Mouse (Mus musculus): ENCODE measurements around the gene Frs2.
A peak's percentile ranks its signal among the peaks of the same experiment; 100 is the strongest.
"Not testable (repeated sequence)": the region's sequence is repeated elsewhere in the genome, so short reads cannot be mapped to it uniquely, and the experiment has no call there.

Frs2 gene

GRCm38 (mm10) chr10:117146421-117146820, 1.9 kb downstream of the Frs2 start:
- DNase-seq (ENCODE audit: low read depth): no peak

DNA sequence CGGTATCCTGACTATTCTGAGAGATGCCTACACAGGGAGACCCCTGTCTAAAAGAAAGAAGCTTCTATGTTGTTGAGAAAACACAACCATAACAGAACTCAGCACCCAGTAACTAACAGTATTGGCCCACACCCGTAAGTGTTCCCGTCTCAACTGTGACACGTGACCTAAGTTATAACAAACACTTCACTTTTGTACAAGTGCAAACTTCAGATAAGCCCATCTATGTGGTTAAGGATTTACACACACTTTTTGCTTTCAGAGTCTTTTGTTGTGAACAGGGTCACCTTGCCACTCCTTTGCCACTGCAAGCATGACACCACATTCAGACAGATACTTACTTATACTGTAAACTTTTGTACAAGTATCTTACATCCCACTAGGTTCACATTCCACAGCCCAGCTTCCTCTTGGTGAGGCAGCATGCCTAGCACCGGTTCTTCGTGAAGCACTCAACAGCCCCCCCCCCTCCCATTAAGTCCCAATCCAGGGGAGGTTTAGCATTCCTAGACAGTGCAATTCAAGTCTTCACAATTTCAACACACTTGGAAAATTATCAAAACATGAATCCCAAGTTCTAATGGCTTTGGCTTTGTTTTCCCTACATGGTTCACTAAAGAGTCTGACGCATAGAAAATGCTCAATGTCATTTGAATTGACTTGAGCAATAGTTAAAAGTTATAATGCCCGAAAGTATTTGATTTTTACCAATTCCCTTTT, 2.6 kb downstream of the Frs2 start:
- DNase-seq (ENCODE audit: low read depth): peak; percentile 35

- DNase-seq (ENCODE audit: low read depth): no peak
Measured at GRCm38 (mm10) chr10:117144628-117145027, 3.7 kb downstream of the Frs2 start.

- no peak for DNase-seq (ENCODE audit: low read depth)
Measured at GRCm38 (mm10) chr10:117144071-117144470, 4.3 kb downstream of the Frs2 start.

- DNase-seq (ENCODE audit: low read depth): no peak
Measured at GRCm38 (mm10) chr10:117143311-117143710, 5.0 kb downstream of the Frs2 start.

DNA sequence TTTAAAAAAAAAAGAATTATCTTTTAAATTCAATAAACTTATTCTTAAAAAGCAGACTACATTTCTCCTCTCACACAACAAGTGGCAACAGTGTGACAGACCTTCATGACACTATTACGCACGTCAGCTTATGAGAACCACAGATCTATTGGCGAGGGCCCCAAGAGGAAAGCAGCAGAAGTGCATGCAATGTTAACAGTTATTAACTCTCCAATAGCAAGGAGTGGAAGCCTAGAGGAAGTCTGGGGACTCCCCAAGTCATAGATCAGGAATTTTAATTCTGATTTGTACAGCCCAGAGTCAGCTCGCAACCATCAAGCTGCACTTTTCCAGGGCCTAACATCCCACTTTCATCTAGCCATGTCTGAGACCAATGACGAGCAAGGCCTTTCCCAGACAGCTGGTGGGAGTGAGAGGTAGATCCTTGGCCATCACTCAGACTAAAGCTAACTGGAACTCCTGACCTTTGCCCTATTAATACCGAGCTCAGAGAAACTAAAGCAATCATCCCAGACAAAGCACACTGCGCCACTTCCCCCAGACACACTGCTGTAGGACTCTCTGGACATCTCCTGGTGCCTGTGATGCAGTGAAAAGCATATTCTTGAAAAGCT, 6.3 kb downstream of the Frs2 start:
- DNase-seq (ENCODE audit: low read depth): no peak

DNA sequence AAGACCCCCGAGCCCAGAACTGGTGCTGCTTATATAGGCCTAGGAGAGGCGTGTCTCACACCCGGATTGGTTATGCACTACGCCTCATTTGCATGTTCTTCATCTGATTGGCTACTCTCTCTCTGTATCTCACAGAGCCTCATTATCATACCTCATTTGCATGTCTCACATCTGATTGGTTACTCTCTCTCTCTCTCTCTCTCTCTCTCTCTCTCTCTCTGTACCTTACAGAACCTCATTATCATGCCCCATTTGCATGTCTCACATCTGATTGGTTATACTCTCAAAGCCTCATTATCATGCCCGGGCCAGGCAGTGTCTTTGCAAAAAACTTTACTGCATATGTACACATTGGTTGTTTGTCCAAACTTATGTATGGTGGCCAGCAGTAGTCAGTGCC, 16.8 kb downstream of the Frs2 start:
- not testable (repeated sequence) for DNase-seq (ENCODE audit: low read depth)

- DNase-seq (ENCODE audit: low read depth): no peak
Measured at GRCm38 (mm10) chr10:117130037-117130436, 18.3 kb downstream of the Frs2 start.

DNA sequence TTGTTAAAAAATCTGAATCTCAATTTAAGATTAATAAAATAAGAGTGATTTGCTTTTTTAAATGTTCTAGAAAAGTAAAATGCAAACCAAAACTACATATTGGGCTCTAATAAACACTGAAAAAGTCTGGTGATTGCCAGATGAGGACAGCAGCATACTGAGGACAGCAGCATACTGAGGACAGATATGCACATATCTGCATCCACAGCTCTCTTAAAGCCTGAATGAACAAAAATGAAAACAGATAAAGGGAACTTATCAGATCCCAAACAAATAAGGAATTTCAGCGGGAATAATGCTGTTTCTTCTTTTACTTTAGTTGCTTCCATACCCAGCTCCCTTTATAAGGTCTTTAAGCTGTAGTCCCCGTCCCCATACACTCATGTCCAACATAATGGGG, 19.6 kb downstream of the Frs2 start:
- DNase-seq (ENCODE audit: low read depth): no peak

DNA sequence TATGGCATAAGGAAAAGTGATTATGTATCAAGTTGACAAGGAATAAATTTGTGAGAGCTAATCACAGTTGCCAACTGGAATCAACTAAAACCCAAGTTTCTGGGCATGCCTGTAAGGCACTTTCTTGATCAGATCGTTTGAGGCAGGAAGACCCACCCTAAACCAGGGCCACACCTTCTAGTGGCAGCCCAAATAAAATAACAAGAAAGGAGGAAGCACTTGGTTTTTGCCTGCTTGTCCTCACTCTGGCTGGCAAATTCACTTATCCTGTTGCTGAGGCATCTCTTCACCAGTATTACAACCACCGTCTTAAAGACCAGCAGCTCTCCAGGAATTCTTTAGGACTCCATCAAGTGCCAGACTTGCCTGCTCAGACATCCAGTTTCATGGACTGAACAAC, 20.9 kb downstream of the Frs2 start:
- peak; percentile 41 for DNase-seq (ENCODE audit: low read depth)

DNA sequence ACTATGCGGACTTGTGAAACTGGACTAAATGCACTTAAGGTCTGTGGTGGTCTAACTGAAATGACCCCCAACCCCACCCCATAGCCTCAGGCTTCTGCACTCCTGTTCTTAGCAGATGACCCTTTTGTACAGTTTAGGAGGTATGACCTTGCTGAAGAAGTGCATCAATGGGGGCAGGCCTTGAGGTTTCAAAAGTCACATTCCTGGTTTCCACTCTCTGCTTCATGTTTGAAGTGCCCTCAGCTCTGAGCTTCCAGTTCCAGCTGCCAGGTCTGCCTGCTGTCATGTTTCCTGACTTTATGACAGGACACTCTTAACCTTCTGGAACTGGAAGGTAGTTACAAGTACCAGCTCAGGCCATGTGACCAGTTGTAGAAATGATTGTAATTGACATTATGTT, 21.6 kb downstream of the Frs2 start:
- DNase-seq (ENCODE audit: low read depth): no peak

GRCm38 (mm10) chr10:117126233-117126632, 22.1 kb downstream of the Frs2 start:
- no peak for DNase-seq (ENCODE audit: low read depth)

DNA sequence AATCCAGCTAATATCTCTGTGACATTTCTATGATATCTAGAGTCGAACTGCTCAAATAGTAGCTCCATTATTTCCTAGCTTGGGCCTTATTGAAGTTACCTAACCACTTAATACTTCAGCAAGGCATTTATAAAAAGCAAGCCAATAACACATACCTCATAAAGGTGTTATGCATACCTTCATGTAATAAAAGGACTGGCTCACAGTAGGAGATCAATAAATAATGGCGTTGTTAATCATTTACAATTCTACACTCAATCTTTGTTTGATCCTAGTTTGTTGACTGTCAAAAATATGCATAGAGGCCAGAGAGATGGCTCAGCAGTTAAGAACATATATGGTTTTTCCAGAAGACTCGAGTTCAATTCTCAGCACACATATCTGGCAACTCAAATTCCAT, 26.9 kb downstream of the Frs2 start:
- DNase-seq (ENCODE audit: low read depth): no peak

GRCm38 (mm10) chr10:117120051-117120666, 28.2 kb downstream of the Frs2 start:
- DNase-seq (ENCODE audit: low read depth): no peak

GRCm38 (mm10) chr10:117119531-117119930, 28.8 kb downstream of the Frs2 start:
- DNase-seq (ENCODE audit: low read depth): peak; percentile 68

GRCm38 (mm10) chr10:117118421-117118831, 29.9 kb downstream of the Frs2 start:
- peak; percentile 77 for DNase-seq (ENCODE audit: low read depth)

DNA sequence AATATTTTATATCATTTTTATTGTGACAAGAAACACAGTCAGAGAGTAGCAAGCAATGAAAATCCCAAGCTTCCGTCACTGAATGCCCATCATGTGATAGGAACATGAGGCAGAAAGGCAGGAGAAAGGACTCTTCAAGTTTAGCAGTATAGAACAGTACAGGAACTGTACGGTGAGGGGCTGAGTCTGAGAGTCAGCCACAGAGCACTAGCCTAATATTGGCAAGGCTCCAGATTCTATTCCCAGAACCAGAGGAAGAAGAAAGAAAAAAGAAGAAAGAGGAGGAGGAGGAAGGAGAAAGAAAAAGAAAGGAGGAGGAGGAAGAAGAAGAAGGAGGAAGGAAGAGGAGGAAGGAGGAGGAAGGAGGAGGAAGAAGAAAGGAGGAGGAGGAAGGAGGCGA, 32.7 kb downstream of the Frs2 start:
- no peak for DNase-seq (ENCODE audit: low read depth)

GRCm38 (mm10) chr10:117112545-117112944, 35.8 kb downstream of the Frs2 start:
- DNase-seq (ENCODE audit: low read depth): peak; percentile 61

DNA sequence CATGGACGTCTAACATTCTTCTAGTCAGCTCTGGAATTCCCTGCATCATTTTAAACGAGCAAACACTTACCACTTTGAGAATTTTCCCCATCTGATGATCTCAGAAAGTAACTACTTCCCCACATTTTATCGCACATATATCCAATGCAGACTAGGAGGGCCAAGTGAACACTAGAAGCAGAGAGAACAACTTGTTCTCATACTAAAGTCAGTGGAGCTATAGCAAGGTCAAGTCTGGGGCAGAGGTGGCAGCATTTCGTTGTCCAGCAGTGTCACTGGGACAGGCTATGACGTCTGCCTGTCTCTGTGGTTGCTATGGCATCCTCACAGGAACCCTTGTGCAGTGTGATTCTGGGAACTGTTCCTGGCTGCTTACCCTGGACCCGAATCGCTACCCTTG, 36.9 kb downstream of the Frs2 start:
- DNase-seq (ENCODE audit: low read depth): no peak

DNA sequence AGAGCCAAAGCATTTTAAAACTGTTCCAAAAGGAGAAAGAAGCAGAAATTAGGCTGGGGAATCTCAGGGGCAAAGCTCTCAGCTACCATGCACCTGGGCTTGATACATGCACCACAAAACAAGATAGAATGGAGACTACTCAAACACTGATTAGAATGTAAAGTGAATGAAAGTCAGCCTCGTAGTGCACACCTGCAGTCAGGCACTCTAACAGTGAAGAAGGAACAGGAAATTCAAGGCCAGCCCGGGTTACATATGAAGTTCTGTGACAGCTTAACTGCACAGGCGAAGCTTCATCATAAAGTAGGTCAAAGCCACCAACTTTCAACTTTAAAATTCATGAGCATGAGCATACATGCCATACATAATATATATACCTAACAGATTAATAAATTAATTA, 38.1 kb downstream of the Frs2 start:
- DNase-seq (ENCODE audit: low read depth): peak; percentile 35

DNA sequence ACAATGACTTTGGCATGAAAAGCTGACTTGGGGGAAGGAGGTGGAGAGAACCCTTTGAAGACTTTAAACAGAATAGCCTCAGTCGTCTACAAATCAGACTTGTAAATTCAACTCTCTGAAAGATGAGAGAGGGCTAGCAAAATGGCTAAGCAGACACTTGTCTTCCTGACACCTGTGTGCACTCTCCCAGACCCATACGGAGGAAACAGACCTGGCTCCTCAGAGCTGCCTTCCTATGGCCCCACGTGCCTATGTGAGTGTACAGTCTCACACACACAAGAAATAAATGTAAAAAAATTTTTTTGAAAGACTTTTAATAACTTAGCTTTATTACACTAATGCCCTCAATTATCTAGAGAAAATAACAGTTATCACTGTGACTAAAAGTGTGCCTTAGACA, 41.6 kb downstream of the Frs2 start:
- no peak for DNase-seq (ENCODE audit: low read depth)

DNA sequence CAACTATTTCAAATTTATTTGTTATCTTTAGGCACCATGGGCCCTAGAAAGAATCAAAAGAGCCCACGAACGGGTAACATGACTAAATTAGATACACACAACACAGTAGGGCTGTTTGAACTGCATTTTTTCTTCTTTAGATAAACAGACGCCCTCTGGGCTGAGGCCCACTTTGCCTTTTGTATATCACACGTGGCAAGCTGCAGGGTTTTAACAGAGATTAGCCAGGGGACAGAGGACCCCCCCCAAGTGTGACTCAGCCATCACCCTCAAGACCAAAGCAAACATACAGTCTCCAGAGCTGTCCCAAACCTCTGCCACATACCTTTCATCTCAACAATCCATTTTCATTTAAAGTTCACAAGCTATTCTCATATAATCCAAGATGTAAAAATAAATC, 42.1 kb downstream of the Frs2 start:
- no peak for DNase-seq (ENCODE audit: low read depth)

DNA sequence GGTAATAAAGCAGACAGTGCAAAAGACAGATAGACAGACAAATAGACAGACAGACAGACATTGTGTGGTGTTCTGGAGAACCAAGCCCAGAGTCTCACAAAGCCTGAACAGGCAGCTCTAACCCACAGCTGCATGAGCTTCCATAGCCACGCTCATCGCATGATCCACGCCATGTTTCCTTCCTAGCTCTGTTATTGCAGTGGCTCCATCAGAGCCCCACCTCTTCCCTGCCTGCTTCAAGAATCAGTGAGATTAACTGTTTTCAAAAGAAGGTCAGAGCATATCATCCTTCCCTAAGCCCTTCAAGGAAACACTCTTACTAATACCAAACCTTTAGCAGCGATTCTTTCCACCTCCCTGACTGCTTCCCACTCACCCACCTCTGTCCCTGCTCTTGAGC, 43.3 kb downstream of the Frs2 start:
- DNase-seq (ENCODE audit: low read depth): no peak
